Mouse (Mus musculus) bone marrow macrophage, adult 2 months (primary cell): ENCODE measurements around the gene Zswim5.

Experiments
- CTCF ChIP-seq: IDR thresholded peaks from 2 replicates; pipeline ENCODE4 v1.5.1; 2012; ENCODE audit warnings: low read depth, mild to moderate bottlenecking, low read length, moderate library complexity
- POLR2A ChIP-seq: IDR thresholded peaks from 2 replicates; pipeline ENCODE4 v1.6.1; 2012; ENCODE audit warnings: mild to moderate bottlenecking, low read depth, low read length, borderline replicate concordance

- no peak for TF ChIP-seq CTCF
- TF ChIP-seq POLR2A: no peak
Observed at GRCm38 (mm10) chr4:116951642-116952041, 74.5 kb downstream of the Zswim5 start.
